Mouse (Mus musculus) granulocyte monocyte progenitor cell, adult 5-6 weeks (primary cell): ENCODE measurements around the gene Rims3. TPM values are rescaled to one million over a fixed set of nuclear protein-coding genes. Genes with fewer than 3 reads are reported as not detected.

Experiments
- ATAC-seq: replicated peaks from 2 replicates; pipeline ENCODE4 v1.8.0; 2016; ENCODE audit warnings: mild to moderate bottlenecking, moderate TSS enrichment, inconsistent platforms; ENCODE audit not compliant: poor library complexity, severe bottlenecking
- total RNA-seq, 2 experiments: library from RNA; stranded (forward) in 1 of 2; stranded (reverse) in 1 of 2; fragments of 200-712, 200-1000 nt in 1 of 2; fragments of >200 nt in 1 of 2; fragmentation: Nextera tagmentation in 1 of 2; gene quantifications; 2 replicates each; pipeline ENCODE4 v1.2.3; 2014 to 2017

The Rims3 gene
- not detected in 2 replicates for total RNA-seq (2014; fragmentation: Nextera tagmentation)
- not detected in 2 replicates for total RNA-seq (2017)

DNA sequence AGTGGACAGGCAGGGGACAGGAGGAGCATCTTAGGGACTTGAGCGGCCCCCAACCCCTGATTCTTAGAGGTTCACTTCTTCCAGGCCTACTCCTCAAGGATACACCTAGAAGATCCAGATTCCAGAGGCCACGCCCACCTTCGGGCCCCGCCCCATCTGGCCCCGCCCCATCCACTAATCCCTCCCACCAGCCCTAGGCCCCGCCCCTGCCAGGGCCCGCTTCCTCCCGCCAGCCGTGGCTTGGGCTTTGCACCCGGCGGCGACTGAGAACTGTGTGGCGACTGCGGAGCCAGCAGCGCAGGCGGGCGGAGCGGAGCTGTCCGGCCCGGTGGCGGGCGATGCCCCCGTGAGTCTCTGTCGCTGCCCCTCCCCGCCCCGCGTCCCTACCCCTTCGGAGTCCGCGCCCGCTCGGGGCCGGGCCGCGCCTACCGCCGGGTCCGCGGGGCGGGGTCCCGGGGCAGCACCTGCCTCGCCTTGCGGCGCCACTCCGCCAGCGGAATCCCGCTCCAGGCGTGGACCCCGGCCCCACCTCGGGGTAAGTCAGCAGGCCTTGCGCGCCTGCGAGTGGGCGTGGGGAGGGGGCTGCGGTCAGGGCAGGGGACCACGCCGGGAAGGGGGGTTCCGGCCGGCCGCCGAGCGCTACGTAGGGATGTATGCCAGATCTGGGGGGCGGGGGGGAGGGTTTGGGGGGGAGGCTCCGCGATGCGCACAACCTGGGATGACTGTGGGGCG, at the start of gene Rims3:
Gene Rims3, plus strand, starts transcription at position 229 of the 732 bp plus-strand sequence.
- peak; percentile 92 for ATAC-seq

GRCm38 (mm10) chr4:120805816-120806215, 48.8 kb upstream of the Rims3 start:
- no peak for ATAC-seq

- ATAC-seq, result no peak
Measured at GRCm38 (mm10) chr4:120813762-120814161, 40.9 kb upstream of the Rims3 start.

DNA sequence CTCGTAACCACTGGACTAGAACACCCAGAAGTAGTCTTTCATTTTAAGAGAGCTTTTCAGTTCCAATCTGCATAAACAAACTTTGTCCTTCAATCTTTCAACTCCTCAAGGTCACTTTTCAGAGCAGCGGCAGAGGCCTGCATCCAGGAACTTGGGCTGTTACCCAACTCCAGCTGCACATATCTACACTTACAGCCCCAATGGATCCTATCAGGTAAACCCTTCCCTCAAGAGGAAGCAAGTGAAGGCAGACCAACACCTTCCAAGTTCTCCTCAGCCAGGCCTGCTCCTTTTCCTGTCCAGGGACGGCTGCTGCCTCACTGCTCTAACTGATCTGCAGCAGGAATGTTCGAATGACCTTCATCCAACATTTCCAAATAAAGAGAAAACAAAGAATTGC, 40.4 kb upstream of the Rims3 start:
- no peak for ATAC-seq

DNA sequence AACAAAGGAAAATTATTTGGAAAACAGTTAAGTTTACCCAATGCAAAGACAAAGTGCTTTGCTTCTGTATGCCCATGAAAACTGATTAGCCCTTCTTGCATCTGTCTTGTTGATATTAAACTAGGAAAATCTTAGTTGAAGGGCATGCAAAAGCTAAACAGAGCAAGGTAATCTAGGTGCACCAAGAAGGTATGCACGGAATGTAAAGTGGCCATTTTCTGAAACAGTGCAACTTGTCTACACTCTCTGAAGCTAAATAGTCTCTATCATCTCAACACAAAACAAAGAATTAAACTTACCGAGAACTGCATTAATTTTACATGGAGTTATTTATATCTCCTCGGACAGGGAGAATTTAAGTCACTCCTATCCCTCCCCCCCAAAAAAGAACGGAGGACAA, 39.5 kb upstream of the Rims3 start:
- ATAC-seq, result no peak

GRCm38 (mm10) chr4:120815622-120816334, 38.8 kb upstream of the Rims3 start:
- ATAC-seq, result peak; percentile 97

GRCm38 (mm10) chr4:120817002-120817774, 37.4 kb upstream of the Rims3 start:
- ATAC-seq, result 0 out of 2 replicates have a peak, but pooled peaks have one; percentile 11

DNA sequence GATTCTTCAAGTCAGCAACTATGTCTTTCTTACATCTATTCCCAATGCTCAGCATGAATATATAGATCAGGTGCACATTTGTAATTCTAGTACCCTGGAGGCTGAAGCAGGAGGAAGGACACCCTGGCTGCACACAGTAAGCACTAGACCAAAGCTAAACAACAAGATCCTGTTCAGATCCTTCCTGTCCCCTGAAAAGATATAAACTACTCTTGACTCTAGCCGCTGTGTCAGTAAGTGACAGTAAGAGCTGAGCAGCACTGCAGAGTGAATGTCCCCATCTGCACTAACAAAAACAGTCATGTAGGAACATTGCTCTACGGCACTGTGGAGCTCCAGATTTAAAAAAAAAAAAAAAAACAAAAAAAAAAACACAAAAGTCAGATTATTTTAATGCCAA, 36.7 kb upstream of the Rims3 start:
- ATAC-seq, result no peak

DNA sequence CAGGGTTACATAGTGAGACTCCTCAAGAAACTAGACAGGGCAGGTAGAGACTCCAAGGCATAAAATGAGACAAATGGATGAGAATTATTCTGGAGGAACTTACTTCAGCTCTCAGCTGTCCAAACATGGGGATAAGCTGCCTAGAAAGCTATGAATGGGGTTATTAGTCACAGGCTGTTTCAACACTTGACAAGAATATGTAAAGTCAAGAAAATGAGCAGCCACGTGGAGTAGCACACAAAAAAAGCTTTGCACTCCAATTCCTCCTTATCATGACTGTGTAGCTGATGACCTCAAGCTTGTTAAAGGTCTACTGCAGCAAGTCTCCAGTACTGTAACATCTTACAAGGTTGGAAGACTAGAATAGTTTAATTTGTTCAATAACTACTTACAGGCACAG, 35.3 kb upstream of the Rims3 start:
- no peak for ATAC-seq

DNA sequence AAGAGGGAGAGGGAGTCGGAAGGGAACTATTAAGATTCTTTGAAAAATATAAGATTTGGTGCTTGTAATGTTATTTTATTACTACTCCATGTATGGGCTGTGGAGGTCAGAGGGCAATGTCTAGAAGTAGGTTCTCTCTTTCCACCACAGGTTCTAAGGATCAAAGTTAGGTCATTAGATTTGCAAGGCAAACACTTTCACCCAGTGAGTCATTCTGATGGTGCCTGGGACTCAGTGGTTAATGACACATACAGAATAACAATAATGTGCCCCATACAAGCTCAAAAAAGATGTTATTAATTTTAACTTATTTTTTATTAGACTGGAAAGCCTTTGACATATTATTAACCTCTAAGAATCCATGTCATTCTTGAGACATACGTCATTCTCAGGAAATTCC, 34.7 kb upstream of the Rims3 start:
- ATAC-seq, result no peak

- ATAC-seq, result no peak
Measured at GRCm38 (mm10) chr4:120822191-120822911, 32.3 kb upstream of the Rims3 start.

GRCm38 (mm10) chr4:120825100-120825553, 29.5 kb upstream of the Rims3 start:
- peak; percentile 81 for ATAC-seq

GRCm38 (mm10) chr4:120825577-120826326, 28.9 kb upstream of the Rims3 start:
- peak; percentile 88 for ATAC-seq

DNA sequence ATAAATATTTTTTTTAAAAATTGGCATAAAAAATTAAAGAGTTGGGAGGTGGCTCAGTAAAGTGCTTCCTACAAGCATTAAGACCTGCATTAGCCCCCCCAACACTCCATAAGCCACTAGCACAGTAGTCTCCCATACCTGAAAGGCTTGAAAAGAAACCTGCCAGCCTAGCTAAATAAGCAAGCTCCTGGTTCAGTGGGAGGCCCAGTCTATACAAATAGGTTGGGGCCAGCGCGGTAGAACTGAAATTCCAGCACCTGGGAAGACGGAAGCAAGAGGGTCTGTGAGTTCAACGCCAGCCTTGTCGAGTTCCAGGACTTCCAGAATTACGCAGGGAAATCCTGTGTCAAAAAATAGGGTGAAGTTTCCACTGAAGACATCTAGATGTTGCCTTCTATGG, 28.2 kb upstream of the Rims3 start:
- ATAC-seq, result no peak

DNA sequence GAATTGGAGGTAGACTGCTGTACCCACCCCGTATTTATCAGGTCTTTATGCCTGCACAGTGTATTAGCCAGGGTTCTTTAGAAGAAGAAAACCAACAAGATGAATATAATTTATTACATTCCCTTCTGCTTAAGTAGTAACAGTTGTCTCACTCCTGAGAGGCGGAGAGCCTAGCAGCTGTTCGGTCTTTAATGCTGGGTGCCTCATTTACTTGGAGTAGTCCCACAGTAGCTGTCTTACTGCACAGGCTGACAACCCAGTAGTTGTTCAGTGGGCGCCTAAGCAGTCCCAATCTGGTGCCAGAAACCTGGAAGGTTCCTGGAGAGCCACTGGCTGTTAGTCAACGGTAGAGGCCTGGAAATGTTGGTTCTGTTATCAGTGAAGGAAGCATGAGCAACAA, 23.8 kb upstream of the Rims3 start:
- no peak for ATAC-seq

DNA sequence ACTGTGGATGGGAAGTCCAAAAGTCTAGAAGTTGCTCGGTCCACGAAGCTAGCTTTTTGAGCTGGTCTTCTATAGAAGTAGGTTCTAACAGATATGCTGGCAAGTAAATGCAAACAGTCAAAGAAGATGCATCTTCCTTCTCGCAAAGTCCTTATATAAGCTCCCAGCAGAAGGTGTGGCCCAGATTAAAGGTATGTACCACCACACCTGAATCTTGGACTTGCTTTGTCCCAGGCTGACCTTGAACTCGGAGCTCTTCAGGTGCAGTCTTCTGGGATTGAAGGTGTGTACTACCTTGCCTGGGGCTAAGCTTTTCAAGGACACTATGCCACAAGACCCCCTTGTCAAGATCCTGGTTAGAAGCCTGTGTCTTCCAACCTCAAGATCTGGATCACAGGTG, 23.1 kb upstream of the Rims3 start, which contains the start of gene Nfyc:
Gene Nfyc, minus strand, starts transcription at position 101 of the 400 bp plus-strand sequence.
- no peak for ATAC-seq

GRCm38 (mm10) chr4:120841342-120841741, 13.3 kb upstream of the Rims3 start:
- ATAC-seq, result no peak

DNA sequence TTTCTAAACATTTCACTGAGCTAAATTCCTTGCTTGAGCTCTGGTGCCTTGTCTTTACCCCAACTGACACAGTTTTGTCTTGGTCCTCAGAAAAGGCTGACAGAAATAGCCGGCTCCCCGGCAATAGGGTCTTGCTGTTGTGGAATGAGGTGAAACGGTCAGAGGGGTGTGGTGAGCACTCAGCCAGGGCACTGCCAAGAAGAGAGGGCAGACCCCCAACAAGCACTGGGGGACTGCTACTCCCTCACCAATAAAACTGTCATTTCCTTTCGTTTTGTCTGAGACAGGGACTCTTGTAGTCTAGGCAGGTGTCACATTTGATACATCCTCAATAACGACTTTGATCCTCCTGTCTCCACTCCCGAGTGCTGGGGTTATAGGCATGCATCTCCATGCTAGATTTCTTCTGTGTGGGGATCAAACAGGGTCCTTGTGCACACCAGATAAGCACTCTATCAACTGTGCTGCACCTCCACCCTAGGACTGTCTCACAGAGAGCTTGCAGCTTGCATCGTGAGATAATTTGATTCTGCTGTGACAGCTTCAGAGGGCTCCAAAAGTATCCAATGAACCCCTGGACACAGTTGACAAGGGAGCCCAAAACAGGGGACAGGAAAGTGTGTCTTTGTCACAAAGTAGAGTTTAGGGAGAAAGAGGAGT, 10.1 kb upstream of the Rims3 start:
- ATAC-seq, result no peak

DNA sequence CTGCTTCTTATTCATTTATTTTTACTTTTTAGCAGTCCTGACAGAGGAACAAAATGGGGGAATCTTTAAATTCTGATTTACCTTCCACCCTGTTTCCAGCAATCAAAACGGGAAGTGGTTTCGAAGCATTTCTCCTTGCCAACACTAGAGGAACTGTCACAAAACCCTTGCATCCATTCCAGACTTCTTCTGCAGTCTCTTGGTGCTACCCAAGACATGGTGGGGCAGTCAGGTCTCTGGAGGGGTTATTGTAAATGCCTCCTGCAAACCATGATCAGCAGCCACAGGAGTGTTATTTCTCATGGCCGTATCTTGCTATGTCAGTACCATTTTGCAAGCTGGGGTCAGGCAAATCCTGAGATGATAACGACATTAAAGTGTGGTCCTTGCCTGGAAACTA, 9.5 kb upstream of the Rims3 start:
- peak; percentile 74 for ATAC-seq
